23 mouse cellular contexts compared by ENCODE assay signal in the genomic region with DNA sequence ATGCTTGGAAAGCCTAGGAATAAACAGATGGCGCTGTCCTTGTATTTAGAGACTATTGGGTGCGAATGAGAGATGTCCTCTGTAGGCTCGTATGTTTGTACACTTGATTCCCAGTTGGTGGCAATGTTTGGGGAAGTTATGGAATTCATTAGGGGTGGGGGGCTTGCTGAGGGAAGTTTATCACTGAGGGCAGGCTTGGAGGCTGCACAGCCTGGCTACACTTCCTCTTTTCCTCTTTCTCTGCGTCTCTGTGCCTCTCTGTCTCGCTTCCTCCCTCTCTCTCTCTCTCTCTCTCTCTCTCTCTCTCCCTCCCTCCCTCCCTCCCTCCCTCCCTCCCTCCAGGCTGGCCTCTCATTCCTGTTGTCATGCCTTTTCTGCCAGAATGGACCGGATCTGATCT.
DNase-seq lines count a peak whose midpoint lies in the region; ATAC-seq and TF ChIP-seq lines count a peak whose summit lies in the region.
"Had no signal": no experiment of that assay in that cellular context is flagged by ENCODE, and none has a peak within 500 bp of the region (broad histone marks: within the 10 kb centered on the region; RNA-seq: fewer than 3 reads in every experiment).

No protein-coding gene starts in this region.

- H3K36me3 ChIP-seq in E14TG2a.4 (ENCODE audit: insufficient read depth, low read length), result peaks cover 18% of the 10 kb centered on the region; the same call in 1 of the 2 replicates
- no peaks in the 10 kb centered on the region for H3K36me3 ChIP-seq in forebrain, embryonic 14.5 days (ENCODE audit: control insufficient read depth, insufficient read depth, low read length)
- no peaks in the 10 kb centered on the region for H3K36me3 ChIP-seq in intestine, embryonic 15.5 days
- H3K36me3 ChIP-seq: forebrain, embryonic 15.5 days had no signal

- no peak overlapping the region for H3K27ac ChIP-seq in forebrain, embryonic 14.5 days (ENCODE audit: low read depth, low read length)
- no peak overlapping the region for H3K27ac ChIP-seq in intestine, embryonic 15.5 days
- H3K27ac ChIP-seq: forebrain, embryonic 15.5 days; hindbrain, embryonic 14.5 days; hindbrain, postnatal 0 days had no signal

- H3K9ac ChIP-seq in forebrain, embryonic 14.5 days (ENCODE audit: low read length), result no peak overlapping the region
- H3K9ac ChIP-seq in intestine, embryonic 15.5 days, result no peak overlapping the region
- H3K9ac ChIP-seq: forebrain, embryonic 15.5 days; hindbrain, embryonic 14.5 days had no signal

- no peak overlapping the region for H3K4me2 ChIP-seq in forebrain, embryonic 14.5 days (ENCODE audit: low read length)
- H3K4me2 ChIP-seq in intestine, embryonic 15.5 days (replicated peaks), result no peak overlapping the region
- H3K4me2 ChIP-seq: forebrain, embryonic 15.5 days; heart, embryonic 11.5 days; hindbrain, embryonic 14.5 days had no signal

- peaks cover 44% of the 10 kb centered on the region for H3K4me1 ChIP-seq in E14TG2a.4 (replicated peaks; ENCODE audit: low read depth, low read length)
- peaks cover 5% of the 10 kb centered on the region; the same call in 1 of the 2 replicates for H3K4me1 ChIP-seq in forebrain, embryonic 14.5 days (ENCODE audit: control insufficient read depth, insufficient read depth, low read length)
- no peaks in the 10 kb centered on the region for H3K4me1 ChIP-seq in intestine, embryonic 15.5 days (replicated peaks)

- H3K4me3 ChIP-seq in E14TG2a.4 (replicated peaks; ENCODE audit: low read length), result peak overlapping the region; percentile 43; the same call in 1 of the 2 replicates
- H3K4me3 ChIP-seq in forebrain, embryonic 14.5 days (ENCODE audit: low read depth, low read length), result no peak overlapping the region
- no peak overlapping the region for H3K4me3 ChIP-seq in intestine, embryonic 15.5 days (replicated peaks)
- H3K4me3 ChIP-seq: forebrain, embryonic 15.5 days had no signal

- H3K9me3 ChIP-seq in E14TG2a.4 (ENCODE audit: low read length), result peaks cover 7% of the 10 kb centered on the region
- H3K9me3 ChIP-seq in forebrain, embryonic 14.5 days (replicated peaks; ENCODE audit: control insufficient read depth, low read length), result no peaks in the 10 kb centered on the region
- H3K9me3 ChIP-seq in intestine, embryonic 15.5 days, result no peaks in the 10 kb centered on the region
- H3K9me3 ChIP-seq: forebrain, embryonic 15.5 days had no signal

- DNase-seq in forebrain, embryonic 14.5 days (ENCODE audit: low spot score), result no peak
- no peak for DNase-seq in cerebellum, adult 8-10 months
- no peak for DNase-seq in thymus, postnatal 0 days (ENCODE audit: low spot score)
- DNase-seq: adrenal gland, adult 2 months; adrenal gland, postnatal 14 days; B cell, adult 2 months; cerebellum, adult 11 months; cerebellum, adult 2 months; cerebellum, postnatal 10 days; cerebellum, postnatal 36 days; gastrocnemius, postnatal 10 days; gastrocnemius, postnatal 36 days; heart, adult 11 months had no signal

- 84% methylated on average over 6 of the region's 6 CpGs for WGBS in forebrain, embryonic 14.5 days
- 84% methylated on average over 6 of the region's 6 CpGs for WGBS in intestine, embryonic 15.5 days

- no peaks in the 10 kb centered on the region for H3K27me3 ChIP-seq in E14TG2a.4 (ENCODE audit: insufficient read depth, low read length)
- H3K27me3 ChIP-seq in forebrain, embryonic 14.5 days (replicated peaks; ENCODE audit: control insufficient read depth, insufficient read depth, low read length), result no peaks in the 10 kb centered on the region
- H3K27me3 ChIP-seq in intestine, embryonic 15.5 days (replicated peaks), result no peaks in the 10 kb centered on the region
- H3K27me3 ChIP-seq: forebrain, embryonic 15.5 days had no signal

- peak; percentile 77 for ATAC-seq in common myeloid progenitor, adult 5-6 weeks (replicated peaks; ENCODE audit: low read depth, poor library complexity, severe bottlenecking)
- ATAC-seq in megakaryocyte, adult 5-6 weeks (ENCODE audit: poor library complexity, severe bottlenecking), result peak; percentile 71
- no peak for ATAC-seq in forebrain, embryonic 14.5 days
- no peak for ATAC-seq in intestine, embryonic 15.5 days
- ATAC-seq: forebrain, embryonic 15.5 days; hindbrain, postnatal 0 days; inflammation-experienced regulatory T-cells, adult 6 months; intestine, postnatal 0 days had no signal

- TF ChIP-seq CTCF in E14TG2a.4 (conservative IDR thresholded peaks at IDR 0.05; ENCODE audit: low read length), result no peak

Comparison
In these comparisons a context has a peak if more than half of its experiments do, and no peak if none do; other contexts are left out.
1. ATAC-seq: peak in common myeloid progenitor, adult 5-6 weeks (single experiment) and megakaryocyte, adult 5-6 weeks (single experiment); none in forebrain, embryonic 14.5 days (single experiment) and intestine, embryonic 15.5 days (single experiment).